Mouse (Mus musculus): ENCODE results near the gene Rbfox1. TPM values are rescaled to one million over a fixed set of nuclear protein-coding genes. Genes with fewer than 3 reads are reported as not detected.

Rbfox1 gene
- total RNA-seq, 2 experiments from 2014 or later, result not detected

- no peak for ATAC-seq (replicated peaks; ENCODE audit: low FRiP score, poor library complexity, severe bottlenecking)
Measured at GRCm38 (mm10) chr16:6310744-6311678, 425.9 kb downstream of the Rbfox1 start.

- ATAC-seq (replicated peaks; ENCODE audit: low FRiP score, poor library complexity, severe bottlenecking), result no peak
Measured at GRCm38 (mm10) chr16:6313689-6314088, 428.5 kb downstream of the Rbfox1 start.

GRCm38 (mm10) chr16:6324832-6325231 lies 439.7 kb downstream of the Rbfox1 start:
- ATAC-seq (replicated peaks; ENCODE audit: low FRiP score, poor library complexity, severe bottlenecking), result no peak

- no peak for ATAC-seq (replicated peaks; ENCODE audit: low FRiP score, poor library complexity, severe bottlenecking)
Measured at GRCm38 (mm10) chr16:6331400-6331939, 446.3 kb downstream of the Rbfox1 start.

- no peak for ATAC-seq (replicated peaks; ENCODE audit: low FRiP score, poor library complexity, severe bottlenecking)
Measured at GRCm38 (mm10) chr16:6333273-6333672, 448.1 kb downstream of the Rbfox1 start.

- ATAC-seq (replicated peaks; ENCODE audit: low FRiP score, poor library complexity, severe bottlenecking), result no peak
Measured at GRCm38 (mm10) chr16:6348103-6348502, 462.9 kb downstream of the Rbfox1 start.

- ATAC-seq (replicated peaks; ENCODE audit: low FRiP score, poor library complexity, severe bottlenecking), result no peak
Measured at GRCm38 (mm10) chr16:6348581-6349241, 463.6 kb downstream of the Rbfox1 start.

GRCm38 (mm10) chr16:6349381-6349780 lies 464.2 kb downstream of the Rbfox1 start:
- no peak for ATAC-seq (replicated peaks; ENCODE audit: low FRiP score, poor library complexity, severe bottlenecking)

- no peak for ATAC-seq (replicated peaks; ENCODE audit: low FRiP score, poor library complexity, severe bottlenecking)
Measured at GRCm38 (mm10) chr16:6350256-6350655, 465.1 kb downstream of the Rbfox1 start.

- ATAC-seq (replicated peaks; ENCODE audit: low FRiP score, poor library complexity, severe bottlenecking), result no peak
Measured at GRCm38 (mm10) chr16:6353191-6353590, 468.0 kb downstream of the Rbfox1 start.

GRCm38 (mm10) chr16:6356931-6357330 lies 471.8 kb downstream of the Rbfox1 start:
- no peak for ATAC-seq (replicated peaks; ENCODE audit: low FRiP score, poor library complexity, severe bottlenecking)

GRCm38 (mm10) chr16:6365793-6366192 lies 480.6 kb downstream of the Rbfox1 start:
- no peak for ATAC-seq (replicated peaks; ENCODE audit: low FRiP score, poor library complexity, severe bottlenecking)

- ATAC-seq (replicated peaks; ENCODE audit: low FRiP score, poor library complexity, severe bottlenecking), result no peak
Measured at GRCm38 (mm10) chr16:6366649-6367048, 481.5 kb downstream of the Rbfox1 start.

GRCm38 (mm10) chr16:6380924-6381323 lies 495.8 kb downstream of the Rbfox1 start:
- ATAC-seq (replicated peaks; ENCODE audit: low FRiP score, poor library complexity, severe bottlenecking), result no peak

- ATAC-seq (replicated peaks; ENCODE audit: low FRiP score, poor library complexity, severe bottlenecking), result no peak
Measured at GRCm38 (mm10) chr16:6381572-6381971, 496.4 kb downstream of the Rbfox1 start.

GRCm38 (mm10) chr16:6382712-6383111 lies 497.6 kb downstream of the Rbfox1 start:
- ATAC-seq (replicated peaks; ENCODE audit: low FRiP score, poor library complexity, severe bottlenecking), result no peak

GRCm38 (mm10) chr16:6390278-6390930 lies 505.2 kb downstream of the Rbfox1 start:
- no peak for ATAC-seq (replicated peaks; ENCODE audit: low FRiP score, poor library complexity, severe bottlenecking)

GRCm38 (mm10) chr16:6396676-6397409 lies 511.7 kb downstream of the Rbfox1 start:
- no peak for ATAC-seq (replicated peaks; ENCODE audit: low FRiP score, poor library complexity, severe bottlenecking)

GRCm38 (mm10) chr16:6397635-6398034 lies 512.5 kb downstream of the Rbfox1 start:
- no peak for ATAC-seq (replicated peaks; ENCODE audit: low FRiP score, poor library complexity, severe bottlenecking)

GRCm38 (mm10) chr16:6402816-6403215 lies 517.7 kb downstream of the Rbfox1 start:
- ATAC-seq (replicated peaks; ENCODE audit: low FRiP score, poor library complexity, severe bottlenecking), result no peak
